Mouse (Mus musculus): ENCODE data around the gene Mrpl50. TPM values are rescaled to one million over a fixed set of nuclear protein-coding genes. Genes with fewer than 3 reads are reported as not detected.

The Mrpl50 gene
- total RNA-seq, 2 experiments from 2014 or later = 28.3 to 31.2 TPM

Other genes with a start within 250 kb of the Mrpl50 start
- gene Acnat2, start 112.9 kb downstream of the Mrpl50 start, total RNA-seq (2021) = not detected
- under 1 TPM in 1 of 2 experiments, not detected in 1; 0.37 TPM for gene Acnat1, start 47.2 kb downstream of the Mrpl50 start, total RNA-seq (2021)
- gene Baat, start 14.5 kb downstream of the Mrpl50 start, total RNA-seq (2021) = under 1 TPM in 1 of 2 experiments, not detected in 1; 0.16 TPM
- gene Zfp189, start 83 bp upstream of the Mrpl50 start, total RNA-seq (2021) = 10 to 100 TPM; 10.3 to 10.5 TPM
- gene Aldob, start 28.5 kb upstream of the Mrpl50 start, total RNA-seq (2021) = 1 to 10 TPM in 1 of 2 experiments, under 1 TPM in 1; 0.96 to 1.3 TPM
- 10 to 100 TPM; 63.8 to 66.7 TPM for gene Tmem246, start 76.8 kb upstream of the Mrpl50 start, total RNA-seq (2021)
- 10 to 100 TPM; 70.5 to 71.8 TPM for gene Rnf20, start 110.9 kb upstream of the Mrpl50 start, total RNA-seq (2021)
- gene Ppp3r2, start 160.9 kb upstream of the Mrpl50 start, total RNA-seq (2021) = under 1 TPM; 0.66 to 0.71 TPM

All from left cerebral cortex, postnatal 25 days (tissue).